Mouse (Mus musculus) T-cell, adult 2 months (primary cell): ENCODE data around the gene Ryr2.

Experiments
- DNase-seq: peaks from one replicate; pipeline ENCODE4 v3.0.0; 2022; ENCODE audit warnings: low spot score

Ryr2 gene

DNA sequence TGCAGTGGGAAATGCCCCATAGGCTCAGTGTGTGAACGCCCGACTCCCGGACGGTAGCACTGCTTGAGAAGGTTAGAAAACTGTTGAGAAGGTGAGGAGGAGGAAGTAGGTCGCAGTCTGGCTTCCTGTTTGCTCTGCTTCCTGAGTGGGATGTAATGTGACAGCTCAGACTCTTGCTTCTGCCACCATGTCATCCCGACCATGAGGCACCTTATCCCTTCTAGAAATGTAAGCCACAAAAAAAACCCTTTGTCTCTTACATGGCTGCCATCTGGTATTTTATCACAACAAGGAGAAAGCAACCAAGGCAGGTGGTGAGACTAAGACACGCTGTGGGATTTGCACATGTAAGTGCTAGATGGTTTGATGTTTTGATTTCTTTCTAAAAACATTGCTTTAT is 12.2 kb downstream of the Ryr2 start:
- DNase-seq: no peak

DNA sequence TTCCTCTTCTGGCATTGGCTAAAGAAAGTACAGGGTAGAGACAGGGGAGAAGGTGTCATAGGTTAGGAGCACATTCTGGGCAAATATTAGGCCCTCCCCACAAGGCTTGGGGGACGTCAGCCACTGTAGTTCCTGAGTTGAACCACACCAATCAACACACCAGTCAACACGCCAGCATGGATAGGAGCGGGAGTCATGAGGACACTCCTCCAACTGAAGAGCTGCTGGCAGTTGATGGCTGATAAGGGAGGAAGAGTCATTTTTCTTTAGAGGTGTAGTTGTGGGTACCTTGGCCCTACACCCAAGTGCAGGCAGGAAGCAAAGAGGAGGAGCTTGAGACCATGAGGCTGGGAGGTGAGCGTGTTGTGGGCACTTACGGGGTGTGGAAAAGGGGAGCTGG is 13.6 kb downstream of the Ryr2 start:
- no peak for DNase-seq

DNA sequence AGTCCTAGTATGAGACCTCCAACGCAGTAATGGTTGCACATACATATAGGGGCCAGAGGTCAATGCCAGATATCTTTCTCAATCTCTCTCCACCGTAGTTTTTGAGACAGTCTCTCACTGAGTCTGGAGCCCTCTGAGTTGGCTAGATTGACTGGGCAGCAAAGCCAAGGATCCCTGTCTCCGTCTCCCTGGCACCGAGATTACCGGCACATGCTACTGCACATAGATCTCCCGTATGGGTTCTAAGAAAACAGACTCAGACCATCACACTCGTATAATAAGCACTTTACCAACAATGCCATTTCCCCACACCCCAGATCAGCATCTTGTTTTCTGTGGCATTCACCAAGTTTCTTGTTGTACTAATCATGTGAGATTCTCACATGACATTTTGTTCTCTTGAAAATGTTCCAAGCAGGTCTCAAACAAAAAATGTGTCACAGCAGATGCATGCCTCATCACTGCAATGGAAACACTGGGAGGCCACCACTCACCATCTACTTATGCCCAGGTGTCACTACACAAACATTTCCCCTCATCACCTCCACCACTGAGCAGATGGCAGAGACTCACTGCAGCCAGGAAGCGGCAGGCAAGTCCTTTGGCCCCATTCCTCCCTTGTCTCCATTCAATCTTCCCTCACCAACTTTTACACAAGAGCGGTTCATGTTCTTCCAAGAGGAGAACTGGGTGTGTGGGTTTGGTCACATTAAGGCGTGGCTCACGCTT is 14.2 kb downstream of the Ryr2 start:
- DNase-seq: no peak

DNA sequence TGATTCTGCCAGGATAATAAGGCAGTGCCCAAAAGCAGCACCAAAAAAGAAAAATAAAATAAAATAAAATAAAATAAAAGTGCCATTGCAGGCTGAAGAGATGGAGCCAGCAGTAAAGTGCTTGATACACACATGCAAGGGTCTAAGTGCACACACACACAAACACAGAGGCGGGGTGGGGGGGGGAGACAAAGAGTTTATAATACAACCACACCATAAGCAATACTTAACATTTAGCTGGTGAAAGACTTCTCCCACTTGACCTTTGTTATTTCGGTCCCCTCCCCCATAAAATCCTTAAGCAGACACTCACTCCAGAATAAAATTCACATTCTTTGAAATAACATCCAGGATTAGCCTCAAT is 22.7 kb downstream of the Ryr2 start:
- no peak for DNase-seq

DNA sequence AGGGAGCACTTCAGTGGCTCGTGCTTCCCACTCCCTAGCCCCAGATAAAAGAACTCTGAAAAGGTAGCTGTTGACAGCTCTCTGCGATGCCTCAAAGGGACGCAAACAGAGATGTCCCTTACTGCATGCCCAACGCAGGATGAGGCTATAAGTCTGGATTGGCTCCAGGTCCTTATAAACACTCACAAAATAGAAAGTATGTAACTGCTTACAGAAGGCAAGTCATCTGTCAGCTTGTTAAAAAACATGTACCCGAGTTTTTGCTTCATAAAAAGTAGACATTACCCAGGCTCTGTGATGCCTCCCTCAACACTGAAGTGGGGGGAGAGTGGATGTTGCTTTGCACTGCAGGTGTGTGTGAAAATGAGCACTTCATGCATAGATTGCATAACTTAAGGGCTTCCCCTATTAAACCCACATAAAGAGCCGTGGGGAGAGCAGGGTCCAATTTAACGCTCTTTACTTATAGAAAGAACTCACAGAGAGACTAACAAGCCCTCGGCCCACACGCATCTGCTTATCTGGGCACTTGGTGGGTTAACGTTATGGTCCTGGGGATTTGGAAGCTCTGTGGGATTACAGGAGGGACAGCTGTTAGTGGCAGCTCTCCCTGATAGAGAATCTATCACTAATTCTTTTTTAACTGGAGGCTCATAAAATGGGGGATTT is 23.2 kb downstream of the Ryr2 start:
- no peak for DNase-seq

DNA sequence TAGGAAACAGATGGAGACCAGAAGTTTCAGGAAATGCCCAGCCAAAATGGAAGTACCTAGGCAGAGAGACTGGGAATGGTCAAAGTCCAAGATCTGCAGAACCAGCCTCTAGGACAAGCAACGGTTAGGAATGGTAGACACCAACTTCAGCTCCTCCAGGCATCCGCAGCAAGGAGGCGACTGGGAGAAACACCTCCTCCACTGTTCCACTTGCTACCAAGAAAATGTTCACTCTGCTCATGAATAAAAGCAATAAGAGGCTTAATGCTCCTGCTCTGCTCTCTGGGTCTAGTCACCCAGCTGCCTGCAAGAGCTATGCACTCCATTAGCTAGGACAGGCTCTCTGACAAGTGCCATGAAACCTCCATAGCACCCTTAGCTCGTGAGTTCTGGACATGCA is 26.2 kb downstream of the Ryr2 start:
- no peak for DNase-seq

DNA sequence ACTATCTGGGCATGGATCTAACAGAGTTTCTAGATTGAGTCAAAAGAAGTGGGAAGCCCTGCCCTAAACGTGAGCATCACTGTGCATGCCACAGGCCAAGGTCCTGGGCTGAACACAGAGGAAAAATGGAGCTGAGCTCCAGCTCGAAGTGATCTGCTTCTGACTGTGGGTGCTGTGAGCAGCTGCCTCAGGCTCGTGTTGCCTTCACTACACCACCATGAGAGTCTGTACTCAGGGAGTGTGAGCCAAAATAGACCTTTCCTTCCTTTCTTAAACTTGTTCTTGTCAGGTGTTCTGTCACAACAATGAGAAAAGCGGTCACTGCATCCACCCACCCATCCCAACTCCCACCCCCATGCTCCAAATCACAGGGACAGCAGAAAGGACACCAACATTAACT is 27.2 kb downstream of the Ryr2 start:
- no peak for DNase-seq

DNA sequence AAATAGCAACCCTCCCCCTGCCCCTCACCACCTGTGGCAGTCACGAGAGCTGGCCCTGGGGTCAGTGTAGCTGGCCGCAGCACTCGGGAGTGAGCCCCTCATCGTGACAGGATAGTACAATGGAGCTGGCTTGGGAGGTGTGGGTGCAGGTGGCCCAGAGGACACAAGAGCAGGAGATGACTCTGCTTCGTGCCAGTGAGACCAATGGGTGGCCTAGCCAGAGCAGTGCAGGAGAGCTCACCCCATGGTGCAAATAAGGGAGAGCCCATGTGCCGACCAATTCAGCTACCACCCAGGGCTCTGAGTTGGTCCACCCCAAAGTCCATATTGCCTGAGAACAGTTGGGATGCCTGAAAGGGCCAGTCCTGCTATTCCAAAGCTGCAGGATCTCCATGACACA is 31.8 kb downstream of the Ryr2 start:
- DNase-seq: no peak

DNA sequence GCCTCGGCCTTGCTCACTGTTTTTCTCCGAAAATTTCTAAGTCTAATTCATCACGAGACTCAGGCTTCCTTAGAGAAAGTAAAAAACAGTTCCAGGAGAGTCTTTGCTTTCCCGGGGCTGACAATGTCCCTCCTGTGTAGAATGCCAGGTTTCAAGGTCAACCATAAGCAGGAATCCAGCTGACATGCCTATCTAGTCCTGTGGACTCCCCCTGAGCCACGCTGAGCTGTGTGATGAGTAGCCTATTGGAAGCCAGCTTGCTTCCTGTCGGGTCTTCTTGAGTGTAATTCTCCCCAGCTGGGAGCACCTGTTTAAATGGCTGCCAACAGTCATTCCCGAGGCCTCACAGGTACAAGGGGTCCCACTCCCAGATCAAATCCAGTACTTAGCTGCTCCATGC is 34.2 kb downstream of the Ryr2 start:
- DNase-seq: no peak

DNA sequence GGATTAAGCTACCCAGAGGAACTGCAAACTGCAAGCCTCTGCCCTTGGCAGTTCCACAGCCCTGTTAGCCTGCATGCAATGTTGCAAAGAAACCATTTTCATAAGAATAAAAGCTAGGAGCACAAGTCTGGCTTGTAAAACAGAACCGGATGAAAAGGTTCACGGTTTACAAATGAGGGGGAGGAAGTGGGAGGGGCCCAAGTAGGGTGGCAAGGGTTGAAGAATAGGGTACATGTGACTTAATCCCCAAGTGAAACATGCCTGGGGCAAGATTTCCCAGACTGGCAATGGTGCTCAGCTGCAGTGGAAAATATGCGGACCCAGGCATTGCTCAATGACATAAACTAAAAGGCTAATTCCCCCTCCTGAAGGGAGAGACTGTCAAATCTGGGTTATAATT is 34.6 kb downstream of the Ryr2 start:
- DNase-seq: no peak

DNA sequence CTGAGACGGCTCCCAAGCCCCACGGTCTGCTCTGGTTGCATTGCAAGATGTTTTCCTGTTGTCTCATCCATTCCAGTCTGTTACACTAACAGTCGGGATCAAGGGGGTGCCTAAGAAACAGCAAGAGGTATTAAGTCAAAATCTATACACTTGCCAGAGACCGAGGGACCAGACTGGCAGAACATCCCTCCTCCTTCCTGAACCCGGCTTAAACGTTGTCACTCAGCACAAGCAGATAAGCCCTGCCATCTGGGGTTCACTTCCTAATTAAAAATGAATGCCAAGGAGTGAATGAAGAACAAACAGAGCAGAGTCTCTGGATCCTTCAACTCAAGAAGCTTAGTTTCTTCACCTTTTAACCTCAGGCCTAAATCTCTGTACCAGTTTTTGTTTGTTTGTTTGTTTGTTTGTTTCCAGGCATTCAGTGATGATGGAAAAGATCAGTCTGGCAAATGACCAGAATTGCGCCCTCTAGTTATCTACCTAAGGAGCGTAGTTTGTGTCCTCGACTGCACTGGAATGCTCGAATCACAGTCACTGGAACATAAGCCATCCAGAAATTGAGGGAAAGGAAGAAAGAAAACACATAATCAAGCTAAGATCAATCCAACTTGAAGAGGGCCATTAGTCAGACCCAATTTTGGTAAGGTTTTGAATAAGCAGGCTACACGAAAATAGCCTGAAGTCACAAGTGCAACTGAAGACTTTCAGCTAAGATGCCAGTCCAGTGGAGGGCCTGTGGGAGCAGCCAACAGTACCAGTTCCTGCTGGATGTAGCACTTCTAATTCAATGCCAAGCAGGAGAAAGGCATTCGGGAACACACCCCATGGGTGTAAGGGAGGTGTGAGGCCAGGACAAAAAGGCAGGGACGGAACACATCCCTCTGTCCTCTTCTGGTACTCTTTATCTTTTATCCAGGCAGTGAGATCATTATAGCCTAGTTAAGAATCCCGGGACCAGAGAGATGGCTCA is 36.3 kb downstream of the Ryr2 start:
- no peak for DNase-seq

DNA sequence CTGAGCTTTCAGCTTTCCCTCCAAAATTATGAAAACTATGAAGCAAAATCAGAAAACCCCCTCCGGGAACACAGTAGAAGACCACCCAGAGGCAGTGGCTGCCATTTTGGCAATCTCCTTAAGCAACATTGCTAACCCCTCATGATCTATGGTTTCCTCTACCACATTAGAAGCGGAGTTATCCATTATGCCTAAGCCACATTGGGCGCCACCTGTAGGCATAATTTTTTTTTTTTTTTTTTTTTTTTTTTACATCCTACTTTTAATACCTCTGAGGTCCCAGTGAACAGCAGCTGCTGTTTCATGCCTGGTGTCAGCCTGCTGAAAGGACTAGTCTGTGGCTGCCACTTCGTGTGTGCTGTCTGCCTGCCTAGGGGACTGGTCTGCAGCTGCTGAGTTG is 42.2 kb downstream of the Ryr2 start:
- DNase-seq: no peak

DNA sequence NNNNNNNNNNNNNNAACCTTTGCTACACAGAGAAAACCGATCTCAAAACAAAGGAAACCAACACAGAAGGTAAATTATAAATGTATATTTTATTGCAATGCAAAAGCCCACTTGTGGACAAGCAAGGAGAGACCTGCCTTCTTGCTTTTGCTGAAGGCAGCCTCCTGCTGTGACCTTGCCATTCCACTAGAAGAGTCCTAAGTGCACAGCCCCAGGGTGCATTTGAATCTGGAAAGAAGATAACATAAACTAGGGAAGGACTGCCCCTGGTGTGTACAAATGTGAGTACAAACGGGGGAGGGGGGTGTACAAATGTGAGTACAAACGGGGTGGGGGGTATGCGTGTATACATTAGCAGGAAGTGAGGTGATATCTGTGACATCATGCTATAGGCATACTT is 43.2 kb downstream of the Ryr2 start:
- no peak for DNase-seq

DNA sequence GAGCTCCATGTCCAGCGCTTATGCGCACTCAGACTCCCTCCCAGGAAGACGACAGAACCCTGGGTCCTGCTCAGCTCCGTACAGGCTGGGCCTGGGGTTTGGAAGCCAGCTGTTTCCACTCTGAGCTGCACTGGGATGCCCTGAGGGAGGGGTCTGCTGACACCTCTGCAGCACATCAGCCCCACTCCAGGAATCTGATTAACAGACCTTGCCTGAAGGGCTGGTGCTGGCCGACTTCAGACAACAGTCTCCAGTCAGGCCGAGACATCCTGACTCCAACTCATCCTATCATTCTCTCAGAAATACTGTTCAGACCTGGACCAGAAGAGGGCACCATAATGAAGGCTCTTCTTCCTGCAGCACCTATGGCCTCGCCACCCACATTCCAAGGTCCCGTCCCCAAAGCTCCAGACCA is 49.4 kb downstream of the Ryr2 start:
- DNase-seq: no peak

DNA sequence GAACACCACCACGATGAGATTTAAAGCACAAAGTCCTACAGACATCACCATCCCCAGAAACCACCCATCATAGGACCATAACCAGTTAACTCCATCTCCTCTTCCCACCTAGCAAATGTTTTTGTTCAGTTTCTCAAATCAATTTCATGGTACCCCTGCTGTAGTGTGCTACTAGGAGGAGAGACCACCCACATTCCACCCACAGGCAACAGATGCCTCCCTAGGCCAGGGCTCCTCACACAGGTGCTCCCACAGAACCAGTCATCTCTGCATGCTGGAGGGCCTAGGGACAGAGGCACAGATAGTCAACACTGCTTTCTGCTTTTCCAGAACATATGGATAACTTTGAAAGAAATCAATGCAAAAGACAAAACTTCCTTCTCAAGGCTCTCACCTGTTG is 50.8 kb downstream of the Ryr2 start:
- DNase-seq: no peak

DNA sequence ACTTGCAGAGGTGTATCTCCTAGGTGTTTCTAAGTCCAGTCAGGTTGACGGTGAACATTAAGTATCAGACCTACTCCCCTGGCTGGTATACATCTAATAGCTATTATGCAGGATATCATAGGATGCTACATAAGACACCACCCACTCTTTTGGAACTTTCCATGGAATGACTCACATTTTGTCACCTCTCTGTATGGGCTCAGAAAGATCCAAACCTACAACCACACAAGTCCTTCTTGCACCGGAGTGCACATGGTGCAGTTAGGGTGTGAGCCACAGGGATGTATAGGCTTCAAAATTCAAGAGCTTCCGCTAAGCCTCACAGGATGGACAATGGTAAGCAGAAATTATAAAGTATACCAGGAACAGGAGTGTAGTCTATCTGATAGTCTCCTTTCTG is 52.8 kb downstream of the Ryr2 start:
- DNase-seq: no peak

DNA sequence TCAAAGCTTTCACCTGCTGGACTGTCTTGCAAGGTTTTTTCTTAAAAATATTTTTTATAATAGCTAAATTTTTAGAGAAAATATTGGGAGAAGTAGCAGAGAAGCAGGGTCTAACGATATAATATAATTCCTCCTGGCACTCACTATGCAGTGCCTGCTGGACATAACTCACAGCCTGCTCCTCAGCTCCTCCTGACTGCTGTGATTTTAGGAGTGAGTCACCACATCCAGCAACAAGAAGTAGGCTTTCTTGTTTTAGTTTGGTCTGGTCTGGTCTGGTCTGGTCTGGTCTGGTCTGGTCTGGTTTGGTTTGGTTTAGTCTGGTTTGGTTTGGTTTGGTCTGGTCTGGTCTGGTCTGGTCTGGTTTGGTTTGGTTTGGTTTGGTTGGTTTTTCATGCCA is 55.9 kb downstream of the Ryr2 start:
- no peak for DNase-seq

DNA sequence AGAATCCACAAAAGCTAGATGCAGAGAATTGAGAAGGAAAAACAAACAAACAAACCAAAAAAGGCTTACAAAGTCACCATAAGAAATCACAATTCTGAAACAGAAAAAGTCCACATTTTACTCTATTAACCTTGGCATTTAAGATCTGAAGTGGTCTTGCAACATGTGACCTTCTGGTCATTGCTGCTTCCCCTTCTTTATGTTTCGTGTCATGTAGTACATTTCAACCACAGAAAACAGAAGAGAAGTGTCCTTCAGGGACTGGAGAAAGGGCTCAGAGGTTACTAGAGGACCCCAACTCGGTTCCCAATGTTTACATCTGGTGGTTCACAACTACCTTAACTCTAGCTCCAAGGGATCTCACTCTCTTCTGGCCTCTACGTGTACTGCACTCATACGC is 59.7 kb downstream of the Ryr2 start:
- DNase-seq: no peak

DNA sequence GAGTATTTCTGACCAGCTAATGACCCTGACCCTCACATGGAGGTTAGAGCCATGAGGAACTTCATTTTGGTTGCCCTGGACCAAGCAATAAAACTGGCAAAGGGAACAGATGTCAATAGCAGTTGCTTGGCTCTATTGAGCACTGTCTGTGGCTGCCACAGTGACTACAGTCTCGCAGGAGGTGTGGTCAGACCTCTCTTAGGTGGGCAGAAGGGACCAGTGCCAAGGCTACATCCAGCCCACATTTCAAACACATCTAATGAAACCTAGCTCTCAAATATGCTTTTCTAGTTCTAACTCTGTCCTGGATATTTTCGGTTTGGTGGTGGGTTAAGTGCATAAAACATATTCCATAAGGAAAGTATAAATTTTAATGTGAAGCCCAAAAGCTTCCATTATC is 62.0 kb downstream of the Ryr2 start:
- DNase-seq: no peak

DNA sequence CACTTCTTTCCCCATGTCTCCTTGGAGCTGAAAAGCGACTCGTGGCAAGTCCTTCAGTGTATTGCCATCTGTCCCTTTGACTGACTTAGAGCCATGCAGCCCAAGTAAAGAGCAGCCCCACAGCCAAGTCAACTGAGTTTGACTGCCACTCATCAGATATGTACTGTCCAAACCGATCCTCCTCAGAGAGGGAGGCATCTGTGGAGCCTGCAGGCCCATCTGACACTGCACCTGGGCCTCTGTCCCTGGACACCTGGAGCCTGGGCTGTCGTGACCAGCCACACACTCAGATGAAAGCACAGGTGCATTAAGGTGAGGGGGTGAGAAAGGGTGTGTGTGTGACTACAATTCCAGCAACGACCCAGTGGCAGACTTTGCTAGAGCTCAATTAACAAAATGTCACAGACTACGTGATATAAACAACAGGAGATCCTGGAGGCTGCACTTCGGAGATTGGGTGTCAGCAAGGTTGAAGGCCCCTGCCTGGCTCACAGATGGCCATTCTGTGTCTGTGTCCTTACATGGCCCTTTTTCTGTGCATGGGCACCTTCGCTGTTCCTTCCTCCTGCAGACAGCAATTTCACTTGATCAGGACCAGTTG is 63.8 kb downstream of the Ryr2 start:
- no peak for DNase-seq

DNA sequence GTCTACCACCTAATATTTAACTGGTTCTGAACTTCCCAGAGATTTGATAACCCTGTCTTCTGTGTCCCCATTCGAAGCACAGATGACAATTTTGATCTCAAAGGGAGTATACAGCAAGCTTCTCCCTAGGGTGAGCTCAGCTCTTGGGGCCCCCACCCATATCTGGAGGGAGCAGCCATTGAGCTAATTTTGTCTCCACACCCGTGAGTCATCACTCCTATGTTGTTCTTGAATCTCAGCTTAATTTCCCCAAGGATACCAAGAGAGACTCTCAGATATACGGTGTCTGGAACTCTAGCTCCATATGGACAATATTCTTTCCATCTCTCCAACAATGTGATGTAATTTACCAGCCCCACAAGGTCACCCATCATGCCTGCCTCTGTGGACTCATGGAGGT is 66.8 kb downstream of the Ryr2 start:
- no peak for DNase-seq

DNA sequence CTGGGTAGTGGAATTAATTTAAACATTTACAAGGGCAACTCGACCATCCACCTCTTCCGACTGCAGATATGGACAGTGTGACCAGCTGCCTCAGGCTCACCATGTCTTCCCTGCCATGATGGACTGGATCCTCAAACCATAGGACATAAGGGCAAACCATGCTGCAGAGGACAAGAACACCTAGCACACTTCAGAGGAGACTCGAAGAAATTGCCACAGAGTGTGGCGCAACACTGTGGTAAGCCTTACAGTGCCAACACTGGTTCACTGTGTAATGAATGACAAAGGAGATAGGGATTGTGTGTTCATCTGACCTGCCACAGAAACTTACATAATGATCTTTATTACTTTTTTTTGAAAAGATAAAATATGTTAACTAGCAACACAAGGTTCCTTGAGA is 68.1 kb downstream of the Ryr2 start:
- no peak for DNase-seq

DNA sequence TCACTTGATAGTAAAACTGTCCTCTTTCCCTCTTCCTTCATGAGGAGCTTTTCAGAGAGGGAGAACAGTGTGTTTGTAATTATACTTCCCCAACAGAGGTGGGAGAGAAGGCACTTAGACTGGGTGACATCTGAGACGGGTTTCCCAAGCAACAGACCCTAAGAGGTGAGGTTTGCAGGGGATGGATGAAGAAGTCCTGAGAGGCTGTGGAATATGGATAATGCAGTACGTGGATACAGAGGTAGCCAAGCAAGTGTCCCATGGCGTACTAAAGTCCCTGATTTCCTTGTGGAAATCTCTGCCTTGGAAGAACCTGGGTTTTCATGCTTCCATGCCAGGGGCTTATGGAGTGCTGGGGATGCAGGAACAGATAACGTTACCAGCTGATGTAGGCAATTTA is 69.5 kb downstream of the Ryr2 start:
- no peak for DNase-seq
